Mouse (Mus musculus) liver, postnatal 0 days (tissue): Measurements from ENCODE around the gene Tmem184b. TPM values are rescaled to one million over a fixed set of nuclear protein-coding genes. Genes with fewer than 3 reads are reported as not detected.

Source experiments
- ATAC-seq: fragments of 200-750 bp; cut with Nextera tagmentation; 2 replicates; pipeline ENCODE4 v1.8.0; 2017; ENCODE audit warnings: mild to moderate bottlenecking, moderate library complexity
- DNase-seq: peaks from one replicate; pipeline ENCODE4 v3.0.0-alpha.2; 2016
- H3K27ac ChIP-seq: fragments of 300-500 bp; sonication (generic); 2 replicates; pipeline ENCODE4 v1.5.1; 2014; ENCODE audit warnings: antibody characterized with exemption, moderate library complexity, mild to moderate bottlenecking, low read depth
- H3K27me3 ChIP-seq: fragments of 300-500 bp; sonication (generic); 2 replicates; pipeline ENCODE4 v1.6.1; 2014; ENCODE audit warnings: low read length, control low read depth, mixed read lengths; ENCODE audit not compliant: insufficient read depth
- H3K36me3 ChIP-seq: fragments of 300-500 bp; sonication (generic); replicated peaks from 2 replicates; pipeline ENCODE4 v1.6.1; 2014; ENCODE audit warnings: mild to moderate bottlenecking, control low read depth, low read length, moderate library complexity, mixed read lengths; ENCODE audit not compliant: insufficient read depth
- H3K4me1 ChIP-seq: fragments of 300-500 bp; sonication (generic); 2 replicates; pipeline ENCODE4 v1.6.1; 2014; ENCODE audit warnings: antibody characterized with exemption, mild to moderate bottlenecking, control low read depth; ENCODE audit not compliant: insufficient read depth
- H3K4me2 ChIP-seq: fragments of 300-500 bp; sonication (generic); 2 replicates; pipeline ENCODE4 v1.6.1; 2014; ENCODE audit warnings: low read depth, mild to moderate bottlenecking, low read length, moderate library complexity, mixed read lengths
- H3K4me3 ChIP-seq: fragments of 300-500 bp; sonication (generic); 2 replicates; pipeline ENCODE4 v1.5.1; 2014; ENCODE audit warnings: low read depth, low read length
- H3K9ac ChIP-seq: fragments of 300-500 bp; sonication (generic); replicated peaks from 2 replicates; pipeline ENCODE4 v1.6.1; 2014; ENCODE audit warnings: mild to moderate bottlenecking, moderate library complexity
- H3K9me3 ChIP-seq: fragments of 300-500 bp; sonication (generic); 2 replicates; pipeline ENCODE4 v1.6.1; 2016; ENCODE audit warnings: mild to moderate bottlenecking, control low read depth, low read length, mixed read lengths
- CTCF ChIP-seq: sonication (generic); IDR thresholded peaks from 2 replicates; pipeline ENCODE4 v1.5.1; 2016; ENCODE audit warnings: antibody characterized with exemption, low read depth
- EP300 ChIP-seq: IDR thresholded peaks from 2 replicates; pipeline ENCODE4 v1.6.1; 2016; ENCODE audit warnings: antibody characterized with exemption, low read depth, mild to moderate bottlenecking
- WGBS: fragments of 180-500 bp; shearing (Covaris S2); extraction: QIAGEN DNeasy Blood & Tissue Kit; methylation state at CpG from one replicate; pipeline ENCODE4 v1.1.7; 2014; ENCODE audit not compliant: insufficient replicate concordance; 5-methylcytosine and 5-hydroxymethylcytosine counted together
- polyA plus RNA-seq: library from polyadenylated mRNA; unstranded; fragments of >200 nt; fragmentation: Nextera tagmentation; extraction: Ambion mirVana; gene quantifications from 2 replicates; pipeline ENCODE4 v1.2.1, GENCODE M21; 2015

The Tmem184b gene
- polyA plus RNA-seq, 1 experiment from 2014 or later = 8.4 TPM

- peaks cover 53% of the 10 kb centered on the region for H3K4me1 ChIP-seq
- H3K9ac ChIP-seq = peak overlapping the region; percentile 94
- H3K27me3 ChIP-seq = no peaks in the 10 kb centered on the region
- DNase-seq (peak; percentile 89), ATAC-seq (peak; percentile 86)
- peak overlapping the region; percentile 86 for H3K4me3 ChIP-seq
- no peaks in the 10 kb centered on the region for H3K9me3 ChIP-seq
- H3K27ac ChIP-seq = peak overlapping the region; percentile 98
- H3K36me3 ChIP-seq = no peaks in the 10 kb centered on the region
- TF ChIP-seq EP300 (no peak), CTCF (peak; percentile 41)
- H3K4me2 ChIP-seq = peak overlapping the region; percentile 97
- under 1% methylated on average over 41 of the region's 46 CpGs for WGBS
These were observed 55.4 kb downstream of the Tmem184b start for GRCm38 (mm10) chr15:79347845-79348506.

- H3K4me1 ChIP-seq = peaks cover 50% of the 10 kb centered on the region
These were observed 56.1 kb downstream of the Tmem184b start for GRCm38 (mm10) chr15:79347165-79347844.

GRCm38 (mm10) chr15:79346051-79346793, 57.1 kb downstream of the Tmem184b start, which contains the start of gene Maff:
TSS of gene Maff (plus strand) at chr15:79346621.
- no peak for DNase-seq
- ATAC-seq = no peak
- peak within 1 kb of the TSS; percentile 94 for H3K9ac ChIP-seq
- H3K9me3 ChIP-seq = no peaks in the 10 kb centered on the region
- TF ChIP-seq CTCF (no peak), EP300 (no peak)
- H3K4me1 ChIP-seq = peaks cover 41% of the 10 kb centered on the region
- H3K4me3 ChIP-seq = peak within 1 kb of the TSS; percentile 86
- H3K27me3 ChIP-seq = no peaks in the 10 kb centered on the region
- 28% methylated on average over 8 of the region's 8 CpGs for WGBS
- H3K4me2 ChIP-seq = peak within 1 kb of the TSS; percentile 97
- no peaks in the 10 kb centered on the region for H3K36me3 ChIP-seq
- H3K27ac ChIP-seq = peak within 1 kb of the TSS; percentile 98

More at GRCm38 (mm10) chr15:79347165-79347844, 56.1 kb downstream of the Tmem184b start:
- peak overlapping the region; percentile 86 for H3K4me3 ChIP-seq
- no peaks in the 10 kb centered on the region for H3K9me3 ChIP-seq
- no peaks in the 10 kb centered on the region for H3K27me3 ChIP-seq
- WGBS = under 1% methylated on average over 57 of the region's 61 CpGs
- peak overlapping the region; percentile 98 for H3K27ac ChIP-seq
- peak overlapping the region; percentile 94 for H3K9ac ChIP-seq
- H3K36me3 ChIP-seq = no peaks in the 10 kb centered on the region
- peak overlapping the region; percentile 97 for H3K4me2 ChIP-seq
- DNase-seq (peak; percentile 91), ATAC-seq (peak; percentile 69)
- TF ChIP-seq CTCF = no peak
- no peak for TF ChIP-seq EP300

GRCm38 (mm10) chr15:79344627-79345026, 58.7 kb downstream of the Tmem184b start:
- Histone ChIP-seq H3K27ac (no peak overlapping the region), H3K27me3 (no peaks in the 10 kb centered on the region)
- 50% methylated on average over 4 of the region's 4 CpGs for WGBS

GRCm38 (mm10) chr15:79342641-79343337, 60.6 kb downstream of the Tmem184b start:
- Histone ChIP-seq H3K27ac (no peak overlapping the region), H3K9ac (no peak overlapping the region), H3K9me3 (no peaks in the 10 kb centered on the region), H3K4me2 (no peak overlapping the region), H3K27me3 (no peaks in the 10 kb centered on the region), H3K4me1 (peaks cover 14% of the 10 kb centered on the region), H3K36me3 (no peaks in the 10 kb centered on the region), H3K4me3 (no peak overlapping the region)
- TF ChIP-seq CTCF (no peak), EP300 (no peak)
- ATAC-seq (no peak), DNase-seq (no peak)
- WGBS = 61% methylated on average over 6 of the region's 6 CpGs

More at GRCm38 (mm10) chr15:79344627-79345026, 58.7 kb downstream of the Tmem184b start:
- H3K4me3 ChIP-seq = no peak overlapping the region
- H3K36me3 ChIP-seq = no peaks in the 10 kb centered on the region
- ATAC-seq (no peak), DNase-seq (no peak)
- H3K4me2 ChIP-seq = no peak overlapping the region
- H3K9ac ChIP-seq = no peak overlapping the region
- TF ChIP-seq EP300 (no peak), CTCF (no peak)
- no peaks in the 10 kb centered on the region for H3K9me3 ChIP-seq
- peaks cover 28% of the 10 kb centered on the region for H3K4me1 ChIP-seq
